Mouse (Mus musculus): Measurements from ENCODE around the gene Fam187b. TPM values are rescaled to one million over a fixed set of nuclear protein-coding genes. Genes with fewer than 3 reads are reported as not detected.
A peak's percentile ranks its signal among the peaks of the same experiment; 100 is the strongest.

The Fam187b gene
- total RNA-seq, 2 experiments from 2014 or later = 0.28 TPM; not detected in 1

- DNase-seq (ENCODE audit: low spot score in 2 of 2) = no peak
Observed at GRCm38 (mm10) chr7:30958109-30958865, 15.3 kb upstream of the Fam187b start.

DNA sequence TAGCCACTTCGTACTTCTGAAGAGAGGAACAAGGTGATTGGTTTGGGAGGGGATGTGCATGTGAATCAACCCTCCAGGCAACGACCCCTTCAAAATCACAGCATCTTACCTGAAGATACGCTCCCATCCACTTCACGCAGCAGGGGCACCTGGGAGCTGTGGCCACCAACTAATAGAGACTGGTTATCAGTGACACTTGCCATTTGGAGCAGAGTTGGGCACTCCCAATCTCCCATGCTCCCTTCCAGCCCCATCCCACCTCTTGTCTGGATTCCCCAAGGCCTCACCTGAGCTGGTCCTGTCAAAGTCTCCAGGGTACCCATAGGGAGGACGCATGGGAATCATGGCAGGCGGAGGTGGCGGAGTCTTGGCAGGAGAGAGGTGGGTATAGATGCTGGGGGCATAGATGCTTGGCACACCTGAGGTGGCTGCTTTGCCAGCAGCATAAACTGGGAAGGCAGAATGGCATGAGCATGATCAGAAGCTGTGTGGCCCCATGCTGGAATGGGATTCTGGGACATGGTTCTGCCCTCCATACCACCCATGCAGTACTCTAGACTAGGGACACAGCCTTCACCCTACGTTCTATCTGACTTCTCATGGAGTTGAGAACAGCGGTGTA, 14.6 kb upstream of the Fam187b start:
- no peak for DNase-seq (ENCODE audit: low spot score in 2 of 2)

GRCm38 (mm10) chr7:30959786-30960349, 13.7 kb upstream of the Fam187b start:
- DNase-seq (ENCODE audit: low spot score in 2 of 2) = no peak

- no peak for DNase-seq (ENCODE audit: low spot score in 2 of 2)
Observed at GRCm38 (mm10) chr7:30962862-30963261, 10.7 kb upstream of the Fam187b start.

DNA sequence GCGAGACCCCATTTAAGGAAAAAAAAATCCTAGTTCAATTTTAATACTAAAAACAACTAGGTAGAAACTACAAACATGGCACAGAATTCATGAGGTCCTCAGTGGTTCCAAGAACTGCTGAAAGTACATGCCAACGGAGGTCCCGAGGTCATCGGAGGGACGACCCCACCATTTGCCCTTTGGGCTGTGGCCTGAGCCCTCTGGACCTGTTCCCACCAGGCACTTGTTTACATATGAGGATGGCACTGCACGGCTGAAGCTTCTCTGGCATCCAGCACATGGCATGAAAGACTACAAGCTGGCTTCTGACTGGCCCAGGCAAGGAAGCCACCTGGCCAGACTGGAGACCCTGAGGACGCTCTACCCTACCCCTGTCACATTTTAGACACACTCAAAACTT, 9.2 kb upstream of the Fam187b start:
- no peak for DNase-seq (ENCODE audit: low spot score in 2 of 2)

GRCm38 (mm10) chr7:30965677-30966076, 7.9 kb upstream of the Fam187b start:
- no peak for DNase-seq (ENCODE audit: low spot score in 2 of 2)

GRCm38 (mm10) chr7:30966657-30967056, 6.9 kb upstream of the Fam187b start:
- no peak for DNase-seq (ENCODE audit: low spot score in 2 of 2)

DNA sequence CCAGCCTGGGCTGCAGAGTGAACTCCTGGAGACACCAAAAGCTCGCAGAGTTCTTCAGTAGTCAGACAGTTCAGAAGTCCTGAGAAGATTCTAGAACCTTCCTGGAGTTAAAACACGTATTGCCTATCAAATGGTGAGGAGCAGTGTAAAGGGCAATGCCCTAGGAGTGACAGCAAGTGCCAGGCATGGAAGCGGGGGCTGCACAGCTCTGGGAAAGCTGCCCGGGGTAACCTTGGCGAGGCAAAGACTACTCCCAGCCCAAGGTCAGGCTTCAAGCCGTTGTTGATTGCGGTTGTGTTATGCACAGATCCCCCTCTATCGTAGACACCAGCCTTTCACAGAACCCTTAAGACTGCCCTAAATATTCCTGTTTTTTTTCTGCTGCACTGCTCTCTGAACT, 5.0 kb upstream of the Fam187b start:
- no peak for DNase-seq (ENCODE audit: low spot score in 2 of 2)

DNA sequence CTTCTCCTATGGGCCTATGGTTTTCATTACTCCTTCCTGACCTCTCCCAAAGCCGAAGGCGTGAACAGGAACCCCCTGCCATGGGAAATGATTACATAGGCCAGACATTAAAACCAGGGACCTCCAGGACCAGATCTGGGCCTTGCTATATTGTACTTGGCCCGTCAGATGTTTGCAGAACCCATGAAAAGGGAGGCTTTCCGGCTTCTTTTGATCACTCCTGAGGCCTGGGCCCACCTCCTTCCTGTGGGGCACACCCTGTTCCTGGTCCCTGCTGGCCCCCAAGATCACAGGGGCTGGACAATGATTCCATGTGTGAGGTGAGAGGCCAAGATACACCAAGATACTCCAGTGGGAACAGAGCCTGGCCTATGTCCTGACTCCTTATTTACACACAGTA, 4.4 kb upstream of the Fam187b start:
- no peak for DNase-seq (ENCODE audit: low spot score in 2 of 2)

DNA sequence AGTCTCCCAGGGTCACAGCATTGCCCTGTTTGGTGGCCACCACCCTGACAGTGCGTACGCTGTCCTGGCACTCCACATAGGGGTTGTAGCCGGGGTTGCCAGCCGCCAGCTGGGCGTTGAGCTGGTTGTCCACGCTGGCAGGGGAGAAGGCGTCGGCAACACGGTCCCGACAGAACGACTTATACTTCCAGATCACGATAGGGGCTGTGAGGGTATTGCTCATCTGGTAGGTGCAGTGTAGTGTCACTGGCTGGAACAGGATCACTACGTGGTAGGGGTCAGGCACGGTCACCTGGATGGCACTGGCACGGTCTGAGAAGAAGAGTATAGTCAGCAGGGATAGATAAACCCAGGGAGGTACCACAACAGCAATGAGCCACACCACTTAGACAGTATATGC, 1.7 kb upstream of the Fam187b start:
- no peak for DNase-seq (ENCODE audit: low spot score in 2 of 2)

DNA sequence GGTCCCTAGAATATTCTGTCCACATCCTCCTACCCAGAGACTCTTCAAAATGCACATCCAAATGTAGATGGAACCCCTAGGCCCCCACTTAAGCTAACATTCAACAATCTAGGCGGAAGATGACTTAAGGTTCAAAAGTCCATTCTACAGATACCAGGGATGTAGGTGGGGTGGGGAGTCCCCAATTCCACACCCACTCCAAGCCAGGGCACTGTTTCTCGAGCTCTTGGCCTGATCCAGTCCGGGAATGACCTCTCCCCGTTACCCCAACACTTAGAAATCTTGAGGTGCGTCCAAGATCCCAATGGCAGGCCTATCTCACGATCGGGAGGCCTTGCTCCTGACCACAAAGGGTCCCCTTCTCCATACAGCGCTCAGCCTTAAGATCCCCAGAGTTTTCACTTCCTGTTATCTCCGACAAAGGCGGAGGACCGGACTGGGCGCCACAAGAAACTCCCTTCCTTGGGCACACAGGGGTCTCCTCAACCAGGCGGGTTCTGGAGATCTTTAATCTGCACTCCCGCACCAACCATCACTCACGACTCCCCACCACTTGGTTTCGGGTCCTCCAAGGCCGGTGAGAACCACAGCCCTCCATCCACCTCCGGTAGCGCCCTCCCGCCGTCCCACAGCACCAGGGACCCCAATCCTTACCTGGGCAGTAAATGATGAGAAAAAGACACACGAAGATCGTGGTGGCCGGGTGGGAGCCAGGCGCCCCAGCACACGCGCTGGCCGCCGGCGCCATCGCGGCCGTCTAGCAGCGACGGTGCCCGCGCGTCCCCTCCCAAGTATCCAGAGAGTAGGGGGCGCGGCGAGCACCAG, 952 bp upstream of the Fam187b start:
- no peak for DNase-seq (ENCODE audit: low spot score in 2 of 2)

DNA sequence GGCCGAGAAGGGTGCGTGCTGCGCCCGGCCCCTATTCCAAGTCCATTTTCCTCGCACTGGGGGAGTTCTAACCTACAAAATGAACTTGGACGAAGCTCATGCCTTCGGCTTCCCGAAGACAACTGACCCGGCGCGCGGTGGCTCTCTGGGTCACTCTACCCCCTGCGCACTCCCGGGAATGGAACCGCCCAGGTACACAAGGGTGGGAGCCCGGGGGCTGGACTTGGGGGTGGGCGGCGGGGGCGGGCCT, 414 bp upstream of the Fam187b start, which contains the start of gene Lsr:
Gene Lsr (minus strand): TSS at position 214 of the 250 bp plus-strand sequence.
- DNase-seq (ENCODE audit: low spot score in 2 of 2) = no peak

- no peak for DNase-seq (ENCODE audit: low spot score in 2 of 2)
Observed at GRCm38 (mm10) chr7:30981703-30982102, 8.1 kb downstream of the Fam187b start.

GRCm38 (mm10) chr7:30985357-30985756, 11.8 kb downstream of the Fam187b start:
- no peak for DNase-seq (ENCODE audit: low spot score in 2 of 2)

- DNase-seq (ENCODE audit: low spot score in 2 of 2) = no peak
Observed at GRCm38 (mm10) chr7:30988519-30989162, 15.1 kb downstream of the Fam187b start.

- DNase-seq (ENCODE audit: low spot score in 2 of 2) = no peak
Observed at GRCm38 (mm10) chr7:30992148-30992547, 18.6 kb downstream of the Fam187b start.

- DNase-seq (ENCODE audit: low spot score in 2 of 2) = no peak
Observed at GRCm38 (mm10) chr7:30993986-30994385, 20.4 kb downstream of the Fam187b start.

- no peak for DNase-seq (ENCODE audit: low spot score in 2 of 2)
Observed at GRCm38 (mm10) chr7:30996491-30996890, 22.9 kb downstream of the Fam187b start.

GRCm38 (mm10) chr7:31000505-31001020, 27.0 kb downstream of the Fam187b start:
- peak in 1 of 2 experiments; percentile 6 for DNase-seq (ENCODE audit: low spot score in 2 of 2)

DNA sequence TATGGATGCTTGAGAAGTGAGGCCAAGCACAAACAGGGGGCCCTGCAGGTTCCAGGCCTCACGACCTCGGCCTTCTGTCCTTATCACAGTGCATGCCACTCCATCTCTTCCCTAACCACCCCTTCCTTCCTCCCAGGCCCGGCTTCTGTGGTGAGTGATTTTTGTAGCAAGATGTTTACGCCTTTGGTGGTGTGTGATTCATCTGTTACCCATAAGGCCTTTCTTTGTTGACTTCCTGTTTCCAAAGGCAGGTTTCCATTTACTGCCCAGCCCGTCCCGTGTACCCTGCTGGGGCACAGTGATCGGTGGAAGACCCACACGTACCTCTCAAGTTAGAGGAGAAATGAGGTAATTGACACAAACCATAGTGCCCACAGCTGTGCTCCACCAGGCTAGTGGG, 29.1 kb downstream of the Fam187b start:
- no peak for DNase-seq (ENCODE audit: low spot score in 2 of 2)

DNA sequence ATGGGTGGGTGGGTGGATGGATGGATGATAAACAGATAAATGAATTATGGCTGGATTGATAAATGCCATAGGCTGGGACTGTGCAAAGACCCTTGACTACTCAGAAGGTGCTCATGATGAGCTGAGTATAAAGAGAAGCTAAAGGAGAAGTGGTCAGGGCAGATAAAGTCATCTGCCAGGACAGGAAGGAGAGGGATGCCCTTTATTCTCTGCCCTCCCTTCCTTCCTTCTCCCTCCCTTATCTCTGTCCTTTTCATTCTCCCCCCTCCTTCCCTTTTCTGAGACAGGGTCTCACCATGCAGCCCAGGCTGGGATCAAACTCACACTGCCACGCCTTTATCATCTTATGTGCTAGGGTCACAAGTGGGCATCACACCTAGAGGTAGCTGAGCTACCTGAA, 34.2 kb downstream of the Fam187b start:
- no peak for DNase-seq (ENCODE audit: low spot score in 2 of 2)

Data from left cerebral cortex, adult 18-20 months (tissue).